Mouse (Mus musculus): Measurements from ENCODE around the gene Trim31.

DNA sequence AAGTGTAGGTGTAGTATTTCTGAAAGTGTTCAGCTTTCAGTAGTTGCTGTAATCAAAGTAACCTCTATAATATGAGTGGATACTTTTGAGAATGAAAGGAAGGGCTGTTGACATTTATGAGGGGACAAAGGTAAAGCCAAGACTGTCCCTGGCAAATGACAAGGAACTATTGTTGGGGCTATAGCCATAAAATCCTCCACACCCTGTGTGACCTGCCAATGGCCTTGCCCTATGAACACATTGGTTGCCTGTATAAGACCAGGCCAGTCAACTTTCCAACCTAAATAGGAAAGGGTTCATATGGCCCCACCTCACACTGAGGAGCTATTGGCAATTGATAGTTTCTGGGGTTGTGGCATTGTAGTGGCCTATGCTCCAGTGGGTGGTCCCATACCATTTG, 853 bp upstream of the Trim31 start:
- TF ChIP-seq MYOD1 (IDR thresholded peaks at IDR 0.05; ENCODE audit: control insufficient read depth, insufficient read length, low read depth) (no peak), CEBPB (IDR thresholded peaks at IDR 0.05; ENCODE audit: low read depth) (no peak), CTCF (IDR thresholded peaks at IDR 0.05; ENCODE audit: control insufficient read depth, insufficient read depth, insufficient read length) (no peak)

All from C2C12 (cell line).